Mouse (Mus musculus) liver, postnatal 0 days (tissue): ENCODE data around the gene Rbms2.

Source experiments
- CTCF ChIP-seq: sonication (generic); IDR thresholded peaks from 2 replicates; pipeline ENCODE4 v1.5.1; 2016; ENCODE audit warnings: antibody characterized with exemption, low read depth
- EP300 ChIP-seq: IDR thresholded peaks from 2 replicates; pipeline ENCODE4 v1.6.1; 2016; ENCODE audit warnings: antibody characterized with exemption, low read depth, mild to moderate bottlenecking

GRCm38 (mm10) chr10:128212148-128212547 is 32.1 kb upstream of the Rbms2 start:
- TF ChIP-seq CTCF (no peak), EP300 (no peak)
